In the genomic region with DNA sequence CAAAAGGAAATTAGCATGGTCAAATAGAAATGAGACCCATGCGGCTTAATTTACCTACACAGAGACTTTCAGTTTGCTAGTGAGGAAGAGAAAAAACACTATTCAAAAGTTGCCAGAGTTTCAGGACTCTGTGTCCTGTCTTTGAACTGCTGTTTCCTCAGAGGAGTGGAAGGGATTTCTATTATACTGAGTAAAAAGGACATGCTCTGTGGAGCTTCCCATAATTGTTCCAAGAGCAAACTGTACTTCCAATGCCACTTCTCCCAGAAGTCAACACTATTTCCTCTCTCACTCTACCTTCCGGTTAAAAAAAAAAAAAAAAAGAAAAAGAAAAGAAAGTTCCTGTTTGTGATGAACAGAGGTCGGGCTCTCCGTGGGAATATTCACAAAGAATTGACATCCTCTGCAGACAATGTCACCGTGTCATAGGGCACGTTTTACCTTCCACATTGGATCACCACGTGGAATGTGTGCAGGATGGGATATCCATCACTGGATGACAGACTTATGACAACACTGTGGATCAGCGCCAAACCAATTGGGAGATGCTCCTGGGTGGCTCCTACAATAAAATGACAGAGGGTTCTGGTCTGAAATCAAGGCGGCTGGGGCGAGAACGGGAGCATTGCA, we compare ENCODE assay signal across 12 mouse cellular contexts.
DNase-seq lines count a peak whose midpoint lies in the region; ATAC-seq and TF ChIP-seq lines count a peak whose summit lies in the region.
"Had no signal": no experiment of that assay in that cellular context is flagged by ENCODE, and none has a peak within 500 bp of the region (broad histone marks: within the 10 kb centered on the region; RNA-seq: fewer than 3 reads in every experiment).

No protein-coding gene starts in this region.

- no peaks in the 10 kb centered on the region for H3K27me3 ChIP-seq in stomach, postnatal 0 days (ENCODE audit: control insufficient read depth, insufficient read depth, low read length)
- H3K27me3 ChIP-seq: embryonic facial prominence, embryonic 15.5 days; liver, embryonic 13.5 days; megakaryocyte, embryonic 14.5 days had no signal

- H3K9me3 ChIP-seq in stomach, postnatal 0 days (ENCODE audit: control insufficient read depth, low read length) = no peaks in the 10 kb centered on the region
- H3K9me3 ChIP-seq: embryonic facial prominence, embryonic 15.5 days; liver, embryonic 13.5 days; megakaryocyte, embryonic 14.5 days had no signal

- peak overlapping the region; percentile 63 for H3K27ac ChIP-seq in layer of hippocampus, adult 2 months
- H3K27ac ChIP-seq in stomach, postnatal 0 days (replicated peaks) = no peak overlapping the region
- H3K27ac ChIP-seq: embryonic facial prominence, embryonic 15.5 days; liver, embryonic 13.5 days had no signal

- no peaks in the 10 kb centered on the region for H3K36me3 ChIP-seq in stomach, postnatal 0 days (ENCODE audit: control insufficient read depth, insufficient read depth, low read length)
- H3K36me3 ChIP-seq: embryonic facial prominence, embryonic 15.5 days; liver, embryonic 13.5 days had no signal

- no peaks in the 10 kb centered on the region for H3K4me1 ChIP-seq in stomach, postnatal 0 days (replicated peaks; ENCODE audit: control insufficient read depth, insufficient read depth)
- H3K4me1 ChIP-seq: embryonic facial prominence, embryonic 15.5 days; liver, embryonic 13.5 days; megakaryocyte, embryonic 14.5 days had no signal

- no peak for DNase-seq in layer of hippocampus, adult 2 months (ENCODE audit: low spot score in 2 of 2)
- no peak for DNase-seq in layer of hippocampus, postnatal 25 days (ENCODE audit: extremely low spot score in 1 of 2, low spot score in 1 of 2)
- DNase-seq in heart, adult 8-10 months (ENCODE audit: low spot score) = peak; percentile 76
- peak; percentile 57 for DNase-seq in kidney, adult 9 months
- DNase-seq in lung, postnatal 36 days = peak; percentile 32
- DNase-seq in stomach, postnatal 0 days (ENCODE audit: low spot score) = no peak
- DNase-seq in cerebellum, postnatal 25 days = no peak
- DNase-seq in thymus, postnatal 14 days = no peak
- DNase-seq: cerebellum, adult 9-10 months; liver, embryonic 13.5 days had no signal

- no peak for TF ChIP-seq CTCF in layer of hippocampus, adult 2 months (conservative IDR thresholded peaks at IDR 0.05)
- TF ChIP-seq CTCF in stomach, postnatal 0 days (IDR thresholded peaks at IDR 0.05; ENCODE audit: low read depth) = no peak

- no peak overlapping the region for H3K4me2 ChIP-seq in stomach, postnatal 0 days (replicated peaks; ENCODE audit: low read depth)
- H3K4me2 ChIP-seq: embryonic facial prominence, embryonic 15.5 days; liver, embryonic 13.5 days had no signal

- H3K9ac ChIP-seq in stomach, postnatal 0 days (ENCODE audit: low read length) = no peak overlapping the region
- H3K9ac ChIP-seq: embryonic facial prominence, embryonic 15.5 days; liver, embryonic 13.5 days had no signal

- no peak for TF ChIP-seq EP300 in stomach, postnatal 0 days (optimal IDR thresholded peaks at IDR 0.05)

- no peak overlapping the region for H3K4me3 ChIP-seq in layer of hippocampus, adult 2 months
- H3K4me3 ChIP-seq in stomach, postnatal 0 days (ENCODE audit: low read depth, low read length) = no peak overlapping the region
- H3K4me3 ChIP-seq: embryonic facial prominence, embryonic 15.5 days; liver, embryonic 13.5 days; megakaryocyte, embryonic 14.5 days had no signal

- no peak for ATAC-seq in stomach, postnatal 0 days (ENCODE audit: low FRiP score, low TSS enrichment)

- 69% methylated on average over 11 of the region's 11 CpGs for WGBS in stomach, postnatal 0 days

Comparison
In these comparisons a context has a peak if more than half of its experiments do, and no peak if none do; other contexts are left out.
1. DNase-seq: peak in heart, adult 8-10 months (single experiment), kidney, adult 9 months (single experiment) and lung, postnatal 36 days (single experiment); none in layer of hippocampus, adult 2 months (0 of 2), layer of hippocampus, postnatal 25 days (0 of 2), stomach, postnatal 0 days (single experiment), cerebellum, postnatal 25 days (0 of 2) and thymus, postnatal 14 days (single experiment).